Mouse (Mus musculus) CH12.LX (cell line): ENCODE measurements around the gene Pygm. TPM values are rescaled to one million over a fixed set of nuclear protein-coding genes. Genes with fewer than 3 reads are reported as not detected.

Experiments used
- DNase-seq: peaks from one replicate; pipeline ENCODE4 v3.0.0-alpha.2; 2013; ENCODE audit errors: extremely low read depth
- H3K27ac ChIP-seq: 2 replicates; pipeline ENCODE4 v1.5.1; 2012; ENCODE audit warnings: low read depth, mild to moderate bottlenecking, control low read depth, moderate library complexity; ENCODE audit not compliant: insufficient read depth
- H3K27me3 ChIP-seq: replicated peaks from 2 replicates; pipeline ENCODE3; 2012; ENCODE audit warnings: inconsistent platforms
- H3K36me3 ChIP-seq, 2 experiments: replicated peaks in 1 of 2; 2 replicates each; pipeline versions ENCODE3 to v1.6.1; 2012; ENCODE audit warnings: inconsistent platforms in 1 of 2, low read length in 1 of 2, mild to moderate bottlenecking in 1 of 2, mixed read lengths in 1 of 2, moderate library complexity in 1 of 2; ENCODE audit not compliant: control insufficient read depth in 1 of 2, insufficient read depth in 1 of 2
- H3K4me1 ChIP-seq, 2 experiments: 2 replicates each; pipeline ENCODE4 v1.6.1; 2012; ENCODE audit warnings: inconsistent platforms in 1 of 2, moderate library complexity in 1 of 2; ENCODE audit not compliant: insufficient read depth in 2 of 2, control insufficient read depth in 1 of 2
- H3K4me2 ChIP-seq: 2 replicates; pipeline ENCODE4 v1.6.1; 2012; ENCODE audit warnings: low read depth, mild to moderate bottlenecking, control low read depth; ENCODE audit not compliant: poor library complexity, insufficient read depth, severe bottlenecking
- H3K4me3 ChIP-seq, 3 experiments: fragments of 150-350 bp in 1 of 3; sonication (generic) in 1 of 3; replicated peaks in 1 of 3; 2 replicates each; pipeline versions ENCODE3 to v1.5.1; 2011 to 2012; ENCODE audit warnings: low read depth in 2 of 3, low read length in 2 of 3, mild to moderate bottlenecking in 2 of 3, moderate library complexity in 2 of 3, control low read depth in 1 of 3, improper control_type of control experiment in 1 of 3, inconsistent platforms in 1 of 3, mixed read lengths in 1 of 3; ENCODE audit not compliant: poor library complexity in 1 of 3
- H3K79me2 ChIP-seq: replicated peaks from 2 replicates; pipeline ENCODE4 v1.6.1; 2012; ENCODE audit warnings: mild to moderate bottlenecking, moderate library complexity; ENCODE audit not compliant: control insufficient read depth, poor library complexity, insufficient read depth, severe bottlenecking; ENCODE audit errors: extremely low read depth
- H3K9ac ChIP-seq: 2 replicates; pipeline ENCODE4 v1.6.1; 2012; ENCODE audit warnings: low read depth, mild to moderate bottlenecking, control low read depth, moderate library complexity; ENCODE audit not compliant: insufficient read depth
- H3K9me3 ChIP-seq: replicated peaks from 2 replicates; pipeline ENCODE3; 2012; ENCODE audit warnings: low read length, inconsistent platforms, mixed read lengths
- BHLHE40 ChIP-seq: IDR thresholded peaks from 2 replicates; pipeline ENCODE4 v1.6.1; 2011; ENCODE audit warnings: mild to moderate bottlenecking, low read depth, low read length, improper control_type of control experiment
- CHD1 ChIP-seq: IDR thresholded peaks from 2 replicates; pipeline ENCODE4 v1.6.1; 2012; ENCODE audit warnings: low read depth, low read length, improper control_type of control experiment, inconsistent platforms
- E2F4 ChIP-seq: IDR thresholded peaks from 2 replicates; pipeline ENCODE4 v1.6.1; 2011; ENCODE audit warnings: low read depth, low read length, improper control_type of control experiment; ENCODE audit not compliant: insufficient replicate concordance
- EP300 ChIP-seq: IDR thresholded peaks from 2 replicates; pipeline ENCODE4 v1.6.1; 2011; ENCODE audit warnings: low read length, improper control_type of control experiment
- ETS1 ChIP-seq: conservative IDR thresholded peaks from 2 replicates; pipeline ENCODE4 v1.6.1; 2012; ENCODE audit warnings: low read depth, mild to moderate bottlenecking, inconsistent platforms, low read length, improper control_type of control experiment, moderate library complexity
- JUN ChIP-seq: IDR thresholded peaks from 2 replicates; pipeline ENCODE4 v1.6.1; 2011; ENCODE audit warnings: low read depth, mild to moderate bottlenecking, low read length, improper control_type of control experiment, moderate library complexity; ENCODE audit not compliant: insufficient read depth
- KAT2A ChIP-seq: IDR thresholded peaks from 2 replicates; pipeline ENCODE4 v1.6.1; 2012; ENCODE audit warnings: low read length, improper control_type of control experiment, inconsistent platforms; ENCODE audit not compliant: insufficient replicate concordance
- MAFK ChIP-seq: IDR thresholded peaks from 2 replicates; pipeline ENCODE4 v1.6.1; 2011; ENCODE audit warnings: low read length, improper control_type of control experiment; ENCODE audit not compliant: insufficient replicate concordance
- MAX ChIP-seq: IDR thresholded peaks from 2 replicates; pipeline ENCODE4 v1.6.1; 2011; ENCODE audit warnings: low read length, improper control_type of control experiment
- MAZ ChIP-seq: IDR thresholded peaks from 2 replicates; pipeline ENCODE4 v1.6.1; 2012; ENCODE audit warnings: low read depth, mild to moderate bottlenecking, inconsistent platforms, low read length, improper control_type of control experiment, moderate library complexity
- MXI1 ChIP-seq: IDR thresholded peaks from 2 replicates; pipeline ENCODE4 v1.6.1; 2011; ENCODE audit warnings: mild to moderate bottlenecking, low read depth, low read length, improper control_type of control experiment
- MYC ChIP-seq: IDR thresholded peaks from 2 replicates; pipeline ENCODE4 v1.6.1; 2011; ENCODE audit warnings: low read depth, mild to moderate bottlenecking, improper control_type of control experiment, low read length
- NELFE ChIP-seq: IDR thresholded peaks from 2 replicates; pipeline ENCODE4 v1.6.1; 2011; ENCODE audit warnings: low read depth, low read length, improper control_type of control experiment
- NRF1 ChIP-seq: IDR thresholded peaks from 2 replicates; pipeline ENCODE4 v1.6.1; 2014; ENCODE audit warnings: low read depth, mild to moderate bottlenecking, inconsistent platforms, low read length, improper control_type of control experiment, moderate library complexity
- PAX5 ChIP-seq: IDR thresholded peaks from 2 replicates; pipeline ENCODE4 v1.6.1; 2012; ENCODE audit warnings: low read length, inconsistent platforms, mixed read lengths
- POLR2A ChIP-seq: IDR thresholded peaks from 2 replicates; pipeline ENCODE4 v1.6.1; 2011; ENCODE audit warnings: low read depth, mild to moderate bottlenecking, improper control_type of control experiment, low read length
- POLR2AphosphoS2 ChIP-seq: IDR thresholded peaks from 2 replicates; pipeline ENCODE4 v1.6.1; 2011; ENCODE audit warnings: low read depth, low read length, improper control_type of control experiment
- RAD21 ChIP-seq: IDR thresholded peaks from 2 replicates; pipeline ENCODE4 v1.6.1; 2011; ENCODE audit warnings: low read depth, mild to moderate bottlenecking, low read length, improper control_type of control experiment, moderate library complexity
- TBP ChIP-seq: conservative IDR thresholded peaks from 2 replicates; pipeline ENCODE4 v1.6.1; 2011; ENCODE audit warnings: low read depth, low read length, improper control_type of control experiment
- TCF12 ChIP-seq: IDR thresholded peaks from 2 replicates; pipeline ENCODE4 v1.6.1; 2014; ENCODE audit warnings: low read depth, mild to moderate bottlenecking, inconsistent platforms, low read length, improper control_type of control experiment
- USF1 ChIP-seq: IDR thresholded peaks from 2 replicates; pipeline ENCODE4 v1.6.1; 2014; ENCODE audit warnings: low read depth, mild to moderate bottlenecking, inconsistent platforms, low read length, improper control_type of control experiment
- USF2 ChIP-seq: conservative IDR thresholded peaks from 2 replicates; pipeline ENCODE4 v1.6.1; 2011; ENCODE audit warnings: low read depth, low read length, improper control_type of control experiment
- ZC3H11A ChIP-seq: IDR thresholded peaks from 2 replicates; pipeline ENCODE4 v1.6.1; 2012; ENCODE audit warnings: low read depth, mild to moderate bottlenecking, inconsistent platforms, low read length, improper control_type of control experiment
- ZKSCAN1 ChIP-seq: IDR thresholded peaks from 2 replicates; pipeline ENCODE4 v1.6.1; 2012; ENCODE audit warnings: low read depth, inconsistent platforms, low read length, improper control_type of control experiment, borderline replicate concordance
- ZNF384 ChIP-seq: IDR thresholded peaks from 2 replicates; pipeline ENCODE4 v1.6.1; 2012; ENCODE audit warnings: low read depth, low read length, improper control_type of control experiment, inconsistent platforms
- dilution Hi-C: fragments of 300-500 bp; cut with MboI; formaldehyde crosslinking; loops from 2 replicates; pipeline ENCODE4 v1.14.3; 2020; ENCODE audit warnings: low sequenced_read_pairs; ENCODE audit not compliant: extremely low pct_unique_long_range_greater_than_20kb, extremely low pct_ligation_motif_present
- in situ Hi-C: fragments of 300-500 bp; cut with MboI; formaldehyde crosslinking; loops from 3 replicates; pipeline ENCODE4 v1.14.3; 2019; ENCODE audit warnings: low sequenced_read_pairs, low pct_ligation_motif_present, low pct_unique_long_range_greater_than_20kb, mixed read lengths
- polyA plus RNA-seq: library from polyadenylated mRNA; unstranded; fragments of >175 nt; gene quantifications from 2 replicates; pipeline ENCODE4 v1.2.1, GENCODE M21; 2012; ENCODE audit warnings: low read depth; ENCODE audit not compliant: insufficient read length
- total RNA-seq, 2 experiments: library from RNA; depleted of rRNA; stranded (reverse); fragments of 300-350 nt in 1 of 2; fragments of >200 nt in 1 of 2; gene quantifications; 2 replicates each; pipeline ENCODE4 v1.2.3; 2012 to 2014

Gene Pygm
- total and polyA plus RNA-seq, 3 experiments, result 0.32 to 2.0 (median 0.47) TPM

- DNase-seq, result no peak
- Histone ChIP-seq H3K27ac (no peak overlapping the region), H3K36me3 (peaks cover 27 to 34% of the 10 kb centered on the region in 2 experiments), H3K27me3 (no peaks in the 10 kb centered on the region), H3K9me3 (no peaks in the 10 kb centered on the region), H3K9ac (peak overlapping the region; percentile 76; the same call in 1 of the 2 replicates), H3K4me1 (peaks cover 31 to 55% of the 10 kb centered on the region in 2 experiments), H3K79me2 (peaks cover 25% of the 10 kb centered on the region), H3K4me3 (peak overlapping the region in 2 of 3 experiments; percentile 79 to 87)
- in situ Hi-C loops, result no loop called here
- dilution Hi-C loops, result no loop called here
- no peak for TF ChIP-seq MXI1
- no peak for TF ChIP-seq MAFK
- TF ChIP-seq EP300, result no peak
- TF ChIP-seq PAX5, result no peak
- no peak for TF ChIP-seq MAX
- TF ChIP-seq POLR2A, result no peak
- TF ChIP-seq ZKSCAN1, result no peak
- TF ChIP-seq CHD1, result no peak
- no peak for TF ChIP-seq MYC
- TF ChIP-seq ZC3H11A, result no peak
- no peak for TF ChIP-seq USF2
- no peak for TF ChIP-seq MAZ
- TF ChIP-seq, all 38 proteins: peak for 0
- peak overlapping the region; percentile 85 for H3K4me2 ChIP-seq
These were observed 47.3 kb upstream of the Pygm start for GRCm38 (mm10) chr19:6336920-6337319.

GRCm38 (mm10) chr19:6338171-6338570, 46.0 kb upstream of the Pygm start:
- in situ Hi-C loops, result no loop called here
- H3K9ac ChIP-seq, result no peak overlapping the region
- no peaks in the 10 kb centered on the region for H3K9me3 ChIP-seq
- TF ChIP-seq BHLHE40, result no peak
- TF ChIP-seq EP300, result no peak
- no peak for TF ChIP-seq KAT2A
- TF ChIP-seq TCF12, result no peak
- TF ChIP-seq ZNF384, result no peak
- no peak for TF ChIP-seq USF1
- TF ChIP-seq E2F4, result no peak
- no peak for TF ChIP-seq NRF1
- no peak for TF ChIP-seq TBP
- no peak for TF ChIP-seq POLR2AphosphoS2
- TF ChIP-seq NELFE, result no peak
- no peak for TF ChIP-seq JUN
- no peak for TF ChIP-seq RAD21
- no peak for TF ChIP-seq ZKSCAN1
- no peak for TF ChIP-seq ETS1
- TF ChIP-seq, all 38 proteins: peak for 0
- Histone ChIP-seq H3K4me3 (no peak overlapping the region), H3K79me2 (peaks cover 28% of the 10 kb centered on the region), H3K27ac (0 out of 2 replicates have a peak overlapping the region, but pooled peaks have one; percentile 8), H3K4me2 (no peak overlapping the region), H3K4me1 (peaks cover 38 to 60% of the 10 kb centered on the region in 2 experiments), H3K27me3 (no peaks in the 10 kb centered on the region), H3K36me3 (peaks cover 30 to 44% of the 10 kb centered on the region in 2 experiments)
- dilution Hi-C loops, result no loop called here
- no peak for DNase-seq
